ENCODE assay signal across 17 mouse cellular contexts in the genomic region with DNA sequence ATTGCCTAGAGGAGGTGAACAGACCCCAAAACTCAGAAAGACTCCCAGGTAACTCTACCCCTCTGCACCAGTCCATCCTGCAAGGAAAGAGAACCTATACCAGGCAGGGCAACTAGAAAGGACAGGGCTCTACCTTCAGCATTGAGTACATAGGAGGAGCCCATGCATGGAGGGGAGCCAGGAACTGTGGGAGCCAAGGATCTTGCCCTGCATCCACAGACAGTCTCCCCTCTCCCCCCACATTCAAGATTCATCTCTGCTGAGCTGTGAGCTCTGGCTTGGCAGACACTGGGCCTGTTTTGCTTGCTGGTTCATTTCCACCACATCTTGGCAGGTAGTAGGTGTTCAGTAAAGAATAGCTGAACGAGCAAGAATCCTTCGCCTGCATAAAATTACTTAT.
DNase-seq lines count a peak whose midpoint lies in the region; ATAC-seq lines count a peak whose summit lies in the region.
"Had no signal": no experiment of that assay in that cellular context is flagged by ENCODE, and none has a peak within 500 bp of the region (broad histone marks: within the 10 kb centered on the region; RNA-seq: fewer than 3 reads in every experiment).

No protein-coding gene starts in this region.

- peak; percentile 62 for ATAC-seq in frontal cortex, adult (ENCODE audit: low TSS enrichment)
- ATAC-seq: activated CD4-positive, CD25-positive, alpha-beta regulatory T cell, adult 4 months; CD4-positive, CD25-positive, alpha-beta regulatory T cell, adult 4 months; forebrain, embryonic 13.5 days; forebrain, embryonic 16.5 days; Patski had no signal

- DNase-seq in cerebellum, postnatal 14 days = peak; percentile 50 to 55
- DNase-seq in cerebellum, adult 11-12 months = no peak
- DNase-seq in frontal cortex, postnatal 10 days (ENCODE audit: low spot score in 2 of 2) = no peak
- no peak for DNase-seq in layer of hippocampus, adult 18-20 months (ENCODE audit: low spot score in 2 of 2)
- DNase-seq: adrenal gland, adult 8-10 months; adrenal gland, postnatal 14 days; adrenal gland, postnatal 36 days; B cell, adult 2 months; cerebellum, adult 18-20 months; cerebellum, adult 8-10 months; cerebellum, adult 9-11 months had no signal

Comparison
In these comparisons a context has a peak if more than half of its experiments do, and no peak if none do; other contexts are left out.
1. DNase-seq: peak in cerebellum, postnatal 14 days (2 of 2); none in cerebellum, adult 11-12 months (single experiment), frontal cortex, postnatal 10 days (0 of 2) and layer of hippocampus, adult 18-20 months (0 of 2).